9 mouse cellular contexts compared by ENCODE assay signal in the genomic region with DNA sequence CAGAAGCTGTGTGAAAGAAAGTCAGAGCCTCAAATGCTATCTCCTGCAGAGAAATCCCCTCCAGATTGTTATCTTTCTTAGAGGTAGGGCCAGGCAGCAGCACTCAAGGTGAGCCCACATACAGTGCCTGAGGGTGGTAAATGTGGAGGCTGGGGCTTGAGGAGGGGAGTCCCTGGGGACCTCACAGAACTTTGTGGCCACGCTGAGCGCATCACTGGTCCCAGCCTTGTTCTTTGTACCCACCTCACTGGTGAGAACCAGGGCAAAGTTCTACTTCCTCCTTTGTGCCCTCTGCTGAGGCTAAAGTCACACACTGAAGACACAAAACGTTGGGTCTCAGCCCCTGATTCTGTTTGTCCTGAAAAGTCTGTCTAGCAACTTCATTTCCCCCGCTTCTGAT. TPM values are rescaled to one million over a fixed set of nuclear protein-coding genes. Genes with fewer than 3 reads are reported as not detected.
DNase-seq lines count a peak whose midpoint lies in the region; ATAC-seq lines count a peak whose summit lies in the region.
"Had no signal": no experiment of that assay in that cellular context is flagged by ENCODE, and none has a peak within 500 bp of the region (broad histone marks: within the 10 kb centered on the region; RNA-seq: fewer than 3 reads in every experiment).

No protein-coding gene starts in this region.

- no peak overlapping the region for H3K9ac ChIP-seq in heart, embryonic 15.5 days
- no peak overlapping the region for H3K9ac ChIP-seq in stomach, embryonic 16.5 days (ENCODE audit: low read length)

- H3K36me3 ChIP-seq in heart, embryonic 15.5 days: no peaks in the 10 kb centered on the region
- no peaks in the 10 kb centered on the region for H3K36me3 ChIP-seq in stomach, embryonic 16.5 days (ENCODE audit: control insufficient read depth, insufficient read depth, low read length)

- peaks cover 3% of the 10 kb centered on the region; the same call in 1 of the 2 replicates for H3K27me3 ChIP-seq in heart, embryonic 15.5 days
- no peaks in the 10 kb centered on the region for H3K27me3 ChIP-seq in stomach, embryonic 16.5 days (ENCODE audit: control insufficient read depth, insufficient read depth, low read length)

- 70% methylated on average over 4 of the region's 4 CpGs for WGBS in heart, embryonic 15.5 days
- 66% methylated on average over 4 of the region's 4 CpGs for WGBS in stomach, embryonic 16.5 days

- peaks cover 14% of the 10 kb centered on the region for H3K4me1 ChIP-seq in heart, embryonic 15.5 days (replicated peaks)
- peaks cover 5% of the 10 kb centered on the region for H3K4me1 ChIP-seq in stomach, embryonic 16.5 days (ENCODE audit: control insufficient read depth, insufficient read depth, low read length)

- ATAC-seq in heart, embryonic 15.5 days (replicated peaks; ENCODE audit: insufficient number of reproducible peaks, insufficient read depth, low FRiP score, low read depth): no peak
- no peak for ATAC-seq in stomach, embryonic 16.5 days (ENCODE audit: insufficient read depth, low FRiP score)

- no peak for DNase-seq in heart, postnatal 14 days
- DNase-seq in induced T-regulatory cell, adult 2 months (ENCODE audit: low read depth): peak; percentile 85
- peak; percentile 16 for DNase-seq in lung, postnatal 10 days
- DNase-seq in urinary bladder, postnatal 25 days (ENCODE audit: low spot score): no peak
- no peak for DNase-seq in left cerebral cortex, postnatal 14 days (ENCODE audit: low spot score in 2 of 2)
- DNase-seq in cerebellum, postnatal 36 days: no peak

- intact Hi-C loops in heart, postnatal 14 days (cut with DNase I): loop anchor here (5.0 kb wide), 1 partner anchor 39 kb away; no protein-coding TSS in a partner anchor
- intact Hi-C loops in left cerebral cortex, postnatal 14 days (cut with DNase I): no loop called here

- H3K4me3 ChIP-seq in heart, embryonic 15.5 days: peak overlapping the region; percentile 56; the same call in 1 of the 2 replicates
- peak overlapping the region; percentile 46 for H3K4me3 ChIP-seq in stomach, embryonic 16.5 days (replicated peaks; ENCODE audit: low read length)

- peak overlapping the region; percentile 79 for H3K4me2 ChIP-seq in heart, embryonic 15.5 days
- H3K4me2 ChIP-seq in stomach, embryonic 16.5 days (ENCODE audit: low read depth, low read length): peak overlapping the region; percentile 11; the same call in 1 of the 2 replicates

- no peak overlapping the region for H3K27ac ChIP-seq in heart, embryonic 15.5 days
- H3K27ac ChIP-seq in stomach, embryonic 16.5 days (ENCODE audit: low read length): no peak overlapping the region

- no peaks in the 10 kb centered on the region for H3K9me3 ChIP-seq in heart, embryonic 15.5 days (replicated peaks)
- H3K9me3 ChIP-seq in stomach, embryonic 16.5 days (replicated peaks; ENCODE audit: control insufficient read depth, low read length): no peaks in the 10 kb centered on the region

RNA-seq across cellular contexts. Expression of a gene that starts 2.0 kb away (rescaled TPM):
- 7.6 and 18.4 TPM in 2 replicates for polyA plus RNA-seq in heart, embryonic 15.5 days (2015; fragmentation: Nextera tagmentation; extraction: Ambion mirVana)
- 1 to 10 TPM; 5.8 to 7.3 TPM for total RNA-seq in heart, postnatal 14 days (2021)
- 17.6 and 21.9 TPM in 2 replicates for polyA plus RNA-seq in stomach, embryonic 16.5 days (2015; fragmentation: Nextera tagmentation; extraction: Ambion mirVana)
- total RNA-seq in left cerebral cortex, postnatal 14 days (2021): 10 to 100 TPM in 1 of 2 experiments, 1 to 10 TPM in 1; 8.5 to 12.3 TPM

RNA-seq across cellular contexts. Expression of a gene that starts 16.2 kb away (rescaled TPM):
- 0.42 TPM in 1 of 2 replicates, not detected in the other for polyA plus RNA-seq in heart, embryonic 15.5 days (2015; fragmentation: Nextera tagmentation; extraction: Ambion mirVana)
- total RNA-seq in heart, postnatal 14 days (2021): not detected
- polyA plus RNA-seq in stomach, embryonic 16.5 days (2015; fragmentation: Nextera tagmentation; extraction: Ambion mirVana): 0.14 TPM in 1 of 2 replicates, not detected in the other
- not detected for total RNA-seq in left cerebral cortex, postnatal 14 days (2021)
- polyA plus RNA-seq: intestine, embryonic 14.5 days had no signal

Comparison
In these comparisons a context has a peak if more than half of its experiments do, and no peak if none do; other contexts are left out.
1. DNase-seq: peak in induced T-regulatory cell, adult 2 months (single experiment) and lung, postnatal 10 days (single experiment); none in heart, postnatal 14 days (0 of 2), urinary bladder, postnatal 25 days (single experiment), left cerebral cortex, postnatal 14 days (0 of 2) and cerebellum, postnatal 36 days (0 of 2).